Mouse (Mus musculus) brain, embryonic 14.5 days (tissue): Measurements from ENCODE around the gene Etnk1.
"Not testable (repeated sequence)": the region's sequence is repeated elsewhere in the genome, so short reads cannot be mapped to it uniquely, and the experiment has no call there.

ENCODE experiments used
- CTCF ChIP-seq: fragments of 200-500 bp; IDR thresholded peaks from 2 replicates; pipeline ENCODE4 v1.5.1; 2012; ENCODE audit warnings: inconsistent platforms, mild to moderate bottlenecking, moderate library complexity, borderline replicate concordance; ENCODE audit not compliant: insufficient read depth, insufficient read length; ENCODE audit errors: extremely low read depth
- POLR2A ChIP-seq: fragments of 200-500 bp; IDR thresholded peaks from 2 replicates; pipeline ENCODE4 v1.6.1; 2012; ENCODE audit warnings: mild to moderate bottlenecking, inconsistent platforms, borderline replicate concordance; ENCODE audit not compliant: poor library complexity, insufficient read depth, insufficient read length, severe bottlenecking; ENCODE audit errors: extremely low read depth

- not testable (repeated sequence) for TF ChIP-seq CTCF, POLR2A
Measured at GRCm38 (mm10) chr6:143151081-143151995, 15.7 kb upstream of the Etnk1 start.
